Mouse (Mus musculus): ENCODE data around the gene Sgsm1. TPM values are rescaled to one million over a fixed set of nuclear protein-coding genes. Genes with fewer than 3 reads are reported as not detected.

The Sgsm1 gene
- polyA plus RNA-seq, 1 experiment from 2014 or later = 13.9 TPM

DNA sequence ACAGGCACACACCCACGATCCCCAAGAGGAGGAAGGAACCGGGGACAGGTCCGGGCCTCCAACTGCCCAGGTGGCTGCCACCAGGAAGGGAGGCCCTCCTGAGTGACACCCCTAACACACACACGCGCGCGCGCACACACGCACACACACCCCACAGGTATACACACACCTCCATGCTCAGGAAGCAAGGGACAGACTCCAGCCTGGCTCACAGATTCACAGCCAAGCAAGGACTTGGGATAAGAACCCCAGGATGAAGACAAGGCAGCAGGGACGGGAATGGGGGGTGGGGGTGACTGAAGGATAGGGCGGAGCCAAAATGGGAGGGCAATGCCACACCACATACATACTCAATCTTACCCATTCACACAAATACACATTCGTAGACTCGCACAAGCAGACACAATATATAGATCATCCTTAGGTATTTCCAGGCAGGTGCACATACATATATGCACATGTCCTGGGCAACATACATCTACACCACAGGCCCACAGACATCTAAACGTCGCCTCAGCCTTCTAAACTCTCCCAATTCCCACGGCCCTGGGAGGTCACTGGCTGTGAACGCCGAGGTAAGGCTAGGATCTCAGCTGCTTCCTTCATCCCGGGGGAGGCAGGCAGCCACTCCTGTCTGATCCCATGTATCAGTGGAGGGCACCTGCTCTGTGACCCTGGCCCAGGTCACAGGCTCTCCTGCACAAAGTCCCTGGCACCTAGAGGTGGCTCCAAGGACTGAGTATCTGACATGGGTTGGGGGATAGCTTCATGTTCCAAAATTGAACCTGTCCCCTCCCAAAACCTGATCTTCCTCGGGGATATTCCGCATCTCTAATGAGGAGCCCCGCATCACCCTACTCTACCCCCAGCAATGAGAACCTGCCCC, 852 bp downstream of the Sgsm1 start:
- Histone ChIP-seq H3K36me3 (no peaks in the 10 kb centered on the region), H3K4me2 (replicated peaks) (peak overlapping the region; percentile 85), H3K9me3 (no peaks in the 10 kb centered on the region), H3K4me3 (peak overlapping the region; percentile 76), H3K27ac (no peak overlapping the region), H3K9ac (peak overlapping the region; percentile 86), H3K4me1 (peaks cover 40% of the 10 kb centered on the region), H3K27me3 (replicated peaks) (peaks cover 10% of the 10 kb centered on the region)
- 62% methylated on average over 22 of the region's 22 CpGs for WGBS
- ATAC-seq (ENCODE audit: low FRiP score, low read depth) = no peak

GRCm38 (mm10) chr5:113306750-113307477, 3.7 kb downstream of the Sgsm1 start:
- WGBS = 5% methylated on average over 25 of the region's 25 CpGs
- Histone ChIP-seq H3K36me3 (no peaks in the 10 kb centered on the region), H3K27ac (peak overlapping the region; percentile 89), H3K27me3 (replicated peaks) (peaks cover 10% of the 10 kb centered on the region), H3K4me3 (peak overlapping the region; percentile 31), H3K9me3 (no peaks in the 10 kb centered on the region), H3K4me1 (peaks cover 40% of the 10 kb centered on the region), H3K9ac (peak overlapping the region; percentile 38; the same call in 1 of the 2 replicates), H3K4me2 (replicated peaks) (peak overlapping the region; percentile 62)
- peak; percentile 89 for ATAC-seq (ENCODE audit: low FRiP score, low read depth)

DNA sequence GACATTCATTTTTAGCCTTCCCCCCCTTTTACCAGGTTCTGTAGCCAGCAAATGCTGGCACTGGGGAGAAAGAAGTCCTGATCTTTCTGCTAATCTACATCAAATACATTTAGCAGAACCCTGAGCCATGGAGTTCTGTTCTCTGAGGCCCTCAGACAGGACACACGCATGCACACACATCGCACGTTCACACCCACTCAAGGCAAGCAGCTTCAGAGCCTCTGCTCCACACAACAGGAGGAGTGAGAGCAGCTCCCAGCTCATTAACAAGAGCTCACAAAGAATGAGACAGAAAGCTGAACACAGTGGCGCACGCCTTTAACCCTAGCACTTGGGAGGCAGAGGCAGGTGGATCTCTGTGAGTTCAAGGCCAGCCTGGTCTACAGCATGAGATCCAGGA, 6.1 kb downstream of the Sgsm1 start:
- H3K27ac ChIP-seq = no peak overlapping the region
- WGBS = 92% methylated on average over 5 of the region's 5 CpGs
- H3K4me2 ChIP-seq (replicated peaks) = no peak overlapping the region
- peaks cover 9% of the 10 kb centered on the region for H3K27me3 ChIP-seq (replicated peaks)
- no peak overlapping the region for H3K9ac ChIP-seq
- peaks cover 36% of the 10 kb centered on the region for H3K4me1 ChIP-seq
- no peak overlapping the region for H3K4me3 ChIP-seq
- ATAC-seq (ENCODE audit: low FRiP score, low read depth) = no peak
- no peaks in the 10 kb centered on the region for H3K9me3 ChIP-seq
- no peaks in the 10 kb centered on the region for H3K36me3 ChIP-seq

GRCm38 (mm10) chr5:113301841-113302240, 8.7 kb downstream of the Sgsm1 start:
- no peak overlapping the region for H3K9ac ChIP-seq
- no peak overlapping the region for H3K4me2 ChIP-seq (replicated peaks)
- peaks cover 14% of the 10 kb centered on the region for H3K4me1 ChIP-seq
- no peaks in the 10 kb centered on the region for H3K9me3 ChIP-seq
- H3K36me3 ChIP-seq = no peaks in the 10 kb centered on the region
- no peak overlapping the region for H3K4me3 ChIP-seq
- 16% methylated on average over 13 of the region's 13 CpGs for WGBS
- no peak for ATAC-seq (ENCODE audit: low FRiP score, low read depth)
- H3K27ac ChIP-seq = no peak overlapping the region
- H3K27me3 ChIP-seq (replicated peaks) = peaks cover 10% of the 10 kb centered on the region

GRCm38 (mm10) chr5:113300148-113300889, 10.3 kb downstream of the Sgsm1 start:
- Histone ChIP-seq H3K27ac (no peak overlapping the region), H3K4me3 (no peak overlapping the region), H3K36me3 (no peaks in the 10 kb centered on the region), H3K4me1 (peaks cover 10% of the 10 kb centered on the region; the same call in 1 of the 2 replicates), H3K9me3 (no peaks in the 10 kb centered on the region), H3K4me2 (replicated peaks) (no peak overlapping the region), H3K9ac (no peak overlapping the region), H3K27me3 (replicated peaks) (peaks cover 10% of the 10 kb centered on the region)
- ATAC-seq (ENCODE audit: low FRiP score, low read depth) = no peak
- WGBS = 85% methylated on average over 22 of the region's 22 CpGs

- no peak overlapping the region for H3K4me2 ChIP-seq (replicated peaks)
- no peak overlapping the region for H3K9ac ChIP-seq
- no peak overlapping the region for H3K4me3 ChIP-seq
- no peak overlapping the region for H3K27ac ChIP-seq
- no peaks in the 10 kb centered on the region for H3K36me3 ChIP-seq
- no peak for ATAC-seq (ENCODE audit: low FRiP score, low read depth)
- H3K4me1 ChIP-seq = peaks cover 10% of the 10 kb centered on the region; the same call in 1 of the 2 replicates
- H3K27me3 ChIP-seq (replicated peaks) = peaks cover 10% of the 10 kb centered on the region
- 52% methylated on average over 9 of the region's 9 CpGs for WGBS
- H3K9me3 ChIP-seq = no peaks in the 10 kb centered on the region
Measured at GRCm38 (mm10) chr5:113299433-113299832, 11.2 kb downstream of the Sgsm1 start.

DNA sequence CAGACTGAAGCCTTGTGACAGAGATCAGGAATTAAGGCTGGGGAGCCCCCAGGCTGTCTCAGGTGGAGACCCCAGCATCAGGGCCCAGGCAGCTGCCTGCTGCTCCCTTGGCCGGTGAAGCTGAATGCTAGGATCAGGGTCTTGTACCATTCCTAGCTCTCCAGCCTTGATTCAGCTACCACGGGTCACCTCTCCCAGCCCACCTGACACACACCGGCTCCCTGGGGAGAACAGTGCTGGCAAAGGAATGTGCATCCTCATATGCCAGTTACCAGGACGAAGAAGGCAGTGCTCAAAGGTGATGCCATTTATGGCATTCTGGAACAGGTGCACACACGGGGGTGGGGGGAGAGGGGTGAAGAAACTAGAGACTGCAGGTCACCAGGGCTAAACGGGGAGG, 11.8 kb downstream of the Sgsm1 start:
- WGBS = 76% methylated on average over 6 of the region's 6 CpGs
- Histone ChIP-seq H3K27me3 (replicated peaks) (peaks cover 10% of the 10 kb centered on the region), H3K9me3 (no peaks in the 10 kb centered on the region), H3K4me2 (replicated peaks) (no peak overlapping the region), H3K27ac (no peak overlapping the region), H3K36me3 (no peaks in the 10 kb centered on the region), H3K4me3 (no peak overlapping the region), H3K4me1 (peaks cover 10% of the 10 kb centered on the region; the same call in 1 of the 2 replicates), H3K9ac (no peak overlapping the region)
- no peak for ATAC-seq (ENCODE audit: low FRiP score, low read depth)

GRCm38 (mm10) chr5:113298040-113298439, 12.5 kb downstream of the Sgsm1 start:
- Histone ChIP-seq H3K9ac (no peak overlapping the region), H3K4me2 (replicated peaks) (no peak overlapping the region), H3K27me3 (replicated peaks) (peaks cover 10% of the 10 kb centered on the region), H3K36me3 (no peaks in the 10 kb centered on the region), H3K4me3 (no peak overlapping the region), H3K9me3 (no peaks in the 10 kb centered on the region), H3K27ac (no peak overlapping the region), H3K4me1 (peaks cover 10% of the 10 kb centered on the region; the same call in 1 of the 2 replicates)
- WGBS = 25% methylated on average over 12 of the region's 12 CpGs
- ATAC-seq (ENCODE audit: low FRiP score, low read depth) = no peak

- H3K4me1 ChIP-seq = peaks cover 11% of the 10 kb centered on the region; the same call in 1 of the 2 replicates
- 0 out of 2 replicates have a peak, but pooled peaks have one; percentile 17 for ATAC-seq (ENCODE audit: low FRiP score, low read depth)
- no peak overlapping the region for H3K9ac ChIP-seq
- no peaks in the 10 kb centered on the region for H3K9me3 ChIP-seq
- H3K27ac ChIP-seq = no peak overlapping the region
- no peak overlapping the region for H3K4me2 ChIP-seq (replicated peaks)
- no peak overlapping the region for H3K4me3 ChIP-seq
- peaks cover 22% of the 10 kb centered on the region for H3K27me3 ChIP-seq (replicated peaks)
- H3K36me3 ChIP-seq = no peaks in the 10 kb centered on the region
- WGBS = 38% methylated on average over 4 of the region's 4 CpGs
Measured at GRCm38 (mm10) chr5:113295791-113296190, 14.8 kb downstream of the Sgsm1 start.

- Histone ChIP-seq H3K4me2 (replicated peaks) (no peak overlapping the region), H3K36me3 (no peaks in the 10 kb centered on the region), H3K9ac (no peak overlapping the region), H3K9me3 (no peaks in the 10 kb centered on the region), H3K27ac (no peak overlapping the region), H3K4me3 (no peak overlapping the region), H3K27me3 (replicated peaks) (peaks cover 31% of the 10 kb centered on the region), H3K4me1 (peaks cover 11% of the 10 kb centered on the region; the same call in 1 of the 2 replicates)
- WGBS = 85% methylated on average over 5 of the region's 5 CpGs
- no peak for ATAC-seq (ENCODE audit: low FRiP score, low read depth)
Measured at GRCm38 (mm10) chr5:113294575-113294974, 16.0 kb downstream of the Sgsm1 start.

GRCm38 (mm10) chr5:113293446-113293845, 17.1 kb downstream of the Sgsm1 start:
- no peak for ATAC-seq (ENCODE audit: low FRiP score, low read depth)
- Histone ChIP-seq H3K9me3 (no peaks in the 10 kb centered on the region), H3K36me3 (no peaks in the 10 kb centered on the region), H3K27ac (no peak overlapping the region), H3K4me1 (peaks cover 11% of the 10 kb centered on the region; the same call in 1 of the 2 replicates), H3K27me3 (replicated peaks) (peaks cover 36% of the 10 kb centered on the region), H3K4me2 (replicated peaks) (no peak overlapping the region), H3K9ac (no peak overlapping the region), H3K4me3 (no peak overlapping the region)
- WGBS = 83% methylated on average over 4 of the region's 4 CpGs

DNA sequence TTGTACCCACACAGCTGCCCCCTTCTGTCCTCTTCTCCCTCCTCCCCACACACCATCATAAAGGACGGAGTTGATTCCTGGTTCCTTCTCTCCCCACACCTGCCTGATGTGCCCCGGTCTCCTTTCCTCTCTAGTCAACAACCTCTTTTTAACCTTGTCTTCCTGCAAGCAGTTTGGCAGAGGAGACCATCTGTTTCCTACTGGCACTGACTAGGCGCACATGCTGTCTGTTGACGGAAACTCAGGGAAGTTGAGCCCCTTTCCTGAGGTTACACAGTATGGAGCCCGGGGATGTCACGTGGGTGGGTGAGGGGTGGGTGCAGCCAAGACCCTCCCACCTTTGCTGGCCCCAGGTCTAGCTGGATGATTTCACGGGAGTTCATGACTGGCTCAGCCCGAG, 17.8 kb downstream of the Sgsm1 start:
- Histone ChIP-seq H3K27me3 (replicated peaks) (peaks cover 39% of the 10 kb centered on the region), H3K36me3 (no peaks in the 10 kb centered on the region), H3K4me2 (replicated peaks) (no peak overlapping the region), H3K4me1 (peaks cover 11% of the 10 kb centered on the region; the same call in 1 of the 2 replicates), H3K9me3 (no peaks in the 10 kb centered on the region), H3K27ac (no peak overlapping the region), H3K4me3 (no peak overlapping the region), H3K9ac (no peak overlapping the region)
- no peak for ATAC-seq (ENCODE audit: low FRiP score, low read depth)
- 59% methylated on average over 8 of the region's 8 CpGs for WGBS

All from neural tube, embryonic 12.5 days (tissue).